Mouse (Mus musculus): Measurements from ENCODE around the gene Kcnc1.

The Kcnc1 gene

DNA sequence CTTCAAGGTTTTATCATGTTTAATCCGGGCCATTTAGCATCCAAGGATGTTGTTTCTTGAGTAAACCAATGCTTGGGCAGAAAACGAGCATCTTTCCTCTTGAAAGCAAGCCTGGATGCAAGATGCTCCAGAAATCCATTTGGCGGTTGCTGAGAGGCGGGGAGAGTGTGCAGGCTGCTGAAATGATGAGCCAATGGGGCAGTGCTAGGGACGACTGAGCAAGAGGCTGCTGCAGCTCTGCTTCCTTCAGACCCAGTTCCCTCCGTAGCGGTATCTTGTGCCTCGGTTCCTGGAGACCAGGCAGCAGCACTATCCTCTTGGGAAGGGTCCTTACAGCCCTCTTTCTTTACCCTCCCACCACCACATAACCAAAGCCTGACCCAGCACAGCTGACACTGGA lies 66.0 kb downstream of the Kcnc1 start:
- DNase-seq (ENCODE audit: low read depth, low spot score), result no peak
- Histone ChIP-seq H3K27me3 (ENCODE audit: control insufficient read depth, insufficient read depth, low read length, poor library complexity, severe bottlenecking) (no peaks in the 10 kb centered on the region), H3K36me3 (ENCODE audit: control insufficient read depth, insufficient read depth, low read length, poor library complexity, severe bottlenecking) (no peaks in the 10 kb centered on the region)

DNA sequence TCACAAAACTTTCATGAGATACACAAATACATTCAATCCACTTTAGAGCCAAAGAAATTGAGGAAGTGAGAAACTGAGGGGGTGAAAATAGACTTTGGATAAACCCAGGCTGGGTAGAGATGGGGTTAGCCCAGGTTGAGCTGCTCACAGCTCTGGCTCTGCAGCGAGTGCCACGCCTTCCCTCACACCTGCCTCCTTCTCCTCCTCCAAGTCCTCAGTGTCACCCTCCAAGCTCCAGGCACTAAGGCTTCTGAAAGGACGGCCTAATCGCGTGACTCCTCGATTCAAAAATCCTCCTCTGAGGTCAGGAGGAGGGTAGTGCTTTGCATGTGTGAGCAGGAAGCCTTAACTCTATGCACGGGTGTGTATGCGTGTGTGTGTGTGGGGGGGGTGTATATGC lies 66.8 kb downstream of the Kcnc1 start:
- Histone ChIP-seq H3K27me3 (ENCODE audit: control insufficient read depth, insufficient read depth, low read length, poor library complexity, severe bottlenecking) (no peaks in the 10 kb centered on the region), H3K36me3 (ENCODE audit: control insufficient read depth, insufficient read depth, low read length, poor library complexity, severe bottlenecking) (no peaks in the 10 kb centered on the region)
- DNase-seq (ENCODE audit: low read depth, low spot score), result peak; percentile 13

DNA sequence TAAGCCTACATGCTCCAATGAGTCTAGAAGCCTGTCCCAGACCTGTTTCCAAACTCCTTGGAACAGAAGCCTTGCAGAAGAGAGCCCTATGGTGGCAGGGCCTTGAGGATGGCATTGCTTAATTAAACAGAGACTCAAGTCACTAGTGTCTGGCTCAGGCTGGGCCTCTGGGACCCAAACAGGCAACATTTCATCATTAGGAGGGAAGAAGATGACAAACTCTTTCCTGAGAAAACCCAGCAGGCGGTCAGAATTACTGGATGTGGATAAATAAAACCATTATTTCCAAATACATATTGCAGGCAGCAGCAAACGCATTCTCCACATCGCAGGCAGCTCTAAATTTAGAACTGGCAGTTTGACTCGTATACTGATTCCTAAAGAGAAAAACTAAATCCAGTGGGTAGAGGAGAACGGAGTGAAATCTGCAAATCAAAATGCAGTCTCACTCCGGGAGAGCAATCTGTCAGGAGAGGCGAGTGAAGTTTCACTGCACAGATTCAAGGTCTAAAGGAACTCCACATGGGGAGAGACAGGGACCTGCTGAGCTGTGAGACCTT lies 70.2 kb downstream of the Kcnc1 start:
- no peaks in the 10 kb centered on the region for H3K36me3 ChIP-seq (ENCODE audit: control insufficient read depth, insufficient read depth, low read length, poor library complexity, severe bottlenecking)
- H3K27me3 ChIP-seq (ENCODE audit: control insufficient read depth, insufficient read depth, low read length, poor library complexity, severe bottlenecking), result no peaks in the 10 kb centered on the region
- DNase-seq (ENCODE audit: low read depth, low spot score), result no peak

DNA sequence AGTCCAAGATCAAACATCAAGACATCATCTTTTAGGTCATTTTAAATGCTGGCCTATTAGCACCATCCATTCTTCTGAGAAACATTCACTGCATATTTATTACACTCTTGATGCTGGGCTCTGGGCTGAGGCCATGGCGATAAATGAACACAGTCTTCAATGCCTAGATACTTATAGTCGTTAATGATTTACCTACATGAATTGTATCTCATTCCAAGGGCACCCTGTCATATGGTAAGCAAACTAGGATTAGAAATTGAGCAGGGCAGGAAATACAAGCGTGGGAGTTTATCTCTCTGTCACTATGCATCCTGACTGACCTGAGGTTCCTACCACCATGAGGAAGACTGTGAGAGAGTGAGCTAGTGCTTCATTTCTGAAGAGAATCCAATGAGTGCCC lies 73.2 kb downstream of the Kcnc1 start:
- DNase-seq (ENCODE audit: low read depth, low spot score), result no peak
- Histone ChIP-seq H3K27me3 (ENCODE audit: control insufficient read depth, insufficient read depth, low read length, poor library complexity, severe bottlenecking) (no peaks in the 10 kb centered on the region), H3K36me3 (ENCODE audit: control insufficient read depth, insufficient read depth, low read length, poor library complexity, severe bottlenecking) (no peaks in the 10 kb centered on the region)

DNA sequence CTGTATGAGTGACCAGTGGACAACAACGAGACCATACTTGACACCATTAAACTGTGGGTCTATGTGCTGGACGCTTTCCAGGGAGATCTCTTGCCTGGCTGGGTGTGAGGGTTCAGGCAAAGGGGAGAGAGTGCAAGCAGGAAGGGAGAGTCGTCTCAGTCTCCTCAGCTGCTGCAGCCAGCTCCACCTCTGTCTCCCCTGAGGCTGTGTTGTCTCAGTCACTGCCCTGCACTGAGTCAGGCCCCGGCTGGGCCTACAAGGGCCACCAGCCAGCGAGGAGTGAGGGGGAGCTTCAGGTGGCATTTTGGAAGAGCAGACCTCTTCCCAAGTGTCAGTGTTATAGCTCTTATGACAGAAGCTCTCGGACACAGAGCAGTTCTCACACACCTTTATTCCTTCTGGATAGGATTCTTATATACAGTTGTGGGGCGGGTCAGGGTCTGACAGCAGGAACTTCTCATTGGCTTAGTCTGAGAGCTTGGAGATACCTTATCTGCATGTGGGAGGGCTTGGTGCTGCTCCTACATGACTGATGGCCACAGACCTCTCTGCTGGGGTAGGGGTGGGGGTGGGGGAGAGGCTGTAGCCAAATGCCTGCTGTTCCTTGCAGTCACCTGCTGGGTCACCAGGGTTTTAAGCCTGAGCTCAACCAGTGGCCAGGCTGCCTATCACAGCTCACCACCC lies 74.9 kb downstream of the Kcnc1 start:
- DNase-seq (ENCODE audit: low read depth, low spot score), result no peak
- Histone ChIP-seq H3K36me3 (ENCODE audit: control insufficient read depth, insufficient read depth, low read length, poor library complexity, severe bottlenecking) (no peaks in the 10 kb centered on the region), H3K27me3 (ENCODE audit: control insufficient read depth, insufficient read depth, low read length, poor library complexity, severe bottlenecking) (no peaks in the 10 kb centered on the region)

DNA sequence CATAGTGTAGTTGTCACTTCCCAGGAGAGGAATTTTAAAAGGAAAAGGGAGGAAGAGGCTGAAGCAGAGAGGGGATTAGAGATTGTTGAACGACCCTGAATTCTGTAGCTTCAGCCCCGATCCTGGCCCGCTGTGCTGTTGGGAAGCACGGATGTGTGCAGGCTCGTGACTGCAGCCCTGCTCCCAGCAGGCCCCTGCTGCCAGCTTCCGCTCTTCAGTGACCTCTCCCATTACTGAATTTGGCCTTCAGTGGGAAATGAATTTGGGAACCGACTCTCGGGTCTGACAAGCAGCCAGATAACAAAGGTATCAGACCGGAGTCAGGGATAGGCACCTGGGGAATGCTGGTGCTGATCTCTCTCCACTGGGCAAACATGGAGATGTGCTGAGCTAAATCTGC lies 76.8 kb downstream of the Kcnc1 start:
- Histone ChIP-seq H3K36me3 (ENCODE audit: control insufficient read depth, insufficient read depth, low read length, poor library complexity, severe bottlenecking) (no peaks in the 10 kb centered on the region), H3K27me3 (ENCODE audit: control insufficient read depth, insufficient read depth, low read length, poor library complexity, severe bottlenecking) (no peaks in the 10 kb centered on the region)
- DNase-seq (ENCODE audit: low read depth, low spot score), result no peak

DNA sequence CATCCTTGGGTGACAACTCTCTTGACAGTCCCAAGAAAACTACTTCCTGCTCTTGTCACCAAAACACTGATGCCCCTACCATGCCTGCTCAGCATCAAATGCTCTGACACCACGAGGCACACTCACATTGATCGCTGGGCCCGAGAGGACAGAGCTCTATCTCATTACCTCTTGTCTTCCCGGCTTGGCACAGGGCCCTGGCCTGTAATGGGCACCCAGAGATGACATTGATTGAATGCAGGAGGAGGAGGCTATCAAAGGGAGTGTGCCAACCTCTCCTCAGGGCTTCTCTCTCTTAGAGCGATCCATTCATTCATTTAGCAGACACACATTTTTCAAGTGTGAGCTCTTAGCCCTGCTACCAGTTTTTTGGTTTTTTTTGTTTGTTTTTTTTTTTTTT lies 79.2 kb downstream of the Kcnc1 start:
- Histone ChIP-seq H3K27me3 (ENCODE audit: control insufficient read depth, insufficient read depth, low read length, poor library complexity, severe bottlenecking) (no peaks in the 10 kb centered on the region), H3K36me3 (ENCODE audit: control insufficient read depth, insufficient read depth, low read length, poor library complexity, severe bottlenecking) (no peaks in the 10 kb centered on the region)
- DNase-seq (ENCODE audit: low read depth, low spot score), result no peak

DNA sequence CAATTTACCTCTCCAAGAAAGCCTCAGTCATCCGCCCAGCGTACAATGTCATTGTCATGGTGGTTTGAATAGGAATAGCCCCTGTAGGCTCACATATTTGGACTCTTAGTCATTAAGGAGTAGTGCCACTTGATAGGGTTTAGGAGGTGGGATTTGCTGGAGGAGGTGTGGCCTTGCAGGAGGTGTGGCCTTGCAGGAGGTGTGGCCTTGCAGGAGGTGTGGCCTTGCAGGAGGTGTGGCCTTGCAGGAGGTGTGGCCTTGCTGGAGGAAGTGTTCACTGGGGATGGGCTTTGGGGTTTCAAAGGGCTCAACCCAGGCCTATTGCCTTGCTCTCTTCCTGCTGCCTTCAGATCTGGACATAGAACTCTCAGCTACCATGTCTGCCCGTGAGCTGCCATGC lies 81.2 kb downstream of the Kcnc1 start:
- H3K27me3 ChIP-seq (ENCODE audit: control insufficient read depth, insufficient read depth, low read length, poor library complexity, severe bottlenecking), result no peaks in the 10 kb centered on the region
- no peak for DNase-seq (ENCODE audit: low read depth, low spot score)
- no peaks in the 10 kb centered on the region for H3K36me3 ChIP-seq (ENCODE audit: control insufficient read depth, insufficient read depth, low read length, poor library complexity, severe bottlenecking)

DNA sequence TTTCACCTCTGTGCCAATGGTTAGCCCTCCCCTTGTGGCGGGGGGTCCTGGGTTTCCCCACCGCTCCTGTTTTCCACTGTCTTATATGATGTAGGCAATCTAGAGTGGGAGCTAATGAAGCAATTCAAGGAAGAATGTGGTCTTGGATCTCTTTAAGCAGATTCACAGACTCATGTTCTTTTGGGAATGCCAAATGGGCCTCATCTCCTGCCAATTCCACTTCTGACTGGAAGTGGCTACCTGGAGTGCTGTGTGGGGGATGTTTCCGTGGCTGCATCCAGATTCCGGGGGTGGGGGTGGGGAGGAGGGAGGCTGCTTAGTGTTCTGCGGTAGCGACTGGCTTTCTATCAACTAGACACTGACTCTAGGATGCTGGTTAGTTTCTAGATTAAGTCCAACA lies 83.5 kb downstream of the Kcnc1 start:
- DNase-seq (ENCODE audit: low read depth, low spot score), result no peak
- no peaks in the 10 kb centered on the region for H3K36me3 ChIP-seq (ENCODE audit: control insufficient read depth, insufficient read depth, low read length, poor library complexity, severe bottlenecking)
- H3K27me3 ChIP-seq (ENCODE audit: control insufficient read depth, insufficient read depth, low read length, poor library complexity, severe bottlenecking), result no peaks in the 10 kb centered on the region

DNA sequence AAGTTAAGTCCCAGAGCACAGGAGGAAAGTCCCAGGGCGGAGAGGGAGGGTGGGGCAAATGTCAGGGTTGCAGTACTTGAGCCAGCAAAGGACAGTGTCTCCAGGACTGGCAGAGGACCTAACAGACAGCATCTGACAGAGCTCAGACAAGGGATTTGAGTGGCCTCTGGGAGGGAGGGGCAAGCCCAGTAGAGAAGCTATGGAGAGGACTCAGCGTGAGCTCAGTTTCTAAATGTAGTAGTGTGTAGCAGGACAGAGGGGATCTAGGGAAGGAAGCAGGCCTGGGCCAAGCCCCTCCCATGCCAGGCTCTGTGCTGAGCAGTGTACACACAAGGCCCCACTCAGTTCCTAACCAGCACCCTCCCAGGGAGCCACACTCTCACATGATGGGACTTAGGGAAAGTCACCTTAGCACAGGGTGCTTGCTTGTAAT lies 85.8 kb downstream of the Kcnc1 start:
- no peak for DNase-seq (ENCODE audit: low read depth, low spot score)
- Histone ChIP-seq H3K27me3 (ENCODE audit: control insufficient read depth, insufficient read depth, low read length, poor library complexity, severe bottlenecking) (no peaks in the 10 kb centered on the region), H3K36me3 (ENCODE audit: control insufficient read depth, insufficient read depth, low read length, poor library complexity, severe bottlenecking) (no peaks in the 10 kb centered on the region)

DNA sequence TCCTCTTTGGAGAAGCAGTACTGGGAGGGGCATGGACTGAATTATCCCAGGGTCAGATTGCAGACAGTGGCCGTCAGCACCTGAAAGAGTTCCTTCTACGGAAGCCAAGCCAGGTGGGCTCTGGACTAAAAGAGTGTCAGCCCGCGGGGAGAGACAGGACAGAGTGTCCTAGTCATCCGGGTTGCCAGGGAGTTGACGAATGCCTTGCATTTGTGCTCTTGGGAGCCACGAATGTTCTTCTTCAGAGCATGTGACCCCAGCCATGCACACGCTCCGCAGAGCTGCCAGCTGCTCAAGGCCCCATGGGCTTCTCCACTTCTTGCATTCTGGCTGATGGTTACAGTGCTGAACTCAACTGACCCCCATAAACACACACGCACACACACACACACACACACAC lies 86.8 kb downstream of the Kcnc1 start:
- Histone ChIP-seq H3K36me3 (ENCODE audit: control insufficient read depth, insufficient read depth, low read length, poor library complexity, severe bottlenecking) (no peaks in the 10 kb centered on the region), H3K27me3 (ENCODE audit: control insufficient read depth, insufficient read depth, low read length, poor library complexity, severe bottlenecking) (no peaks in the 10 kb centered on the region)
- DNase-seq (ENCODE audit: low read depth, low spot score), result no peak

DNA sequence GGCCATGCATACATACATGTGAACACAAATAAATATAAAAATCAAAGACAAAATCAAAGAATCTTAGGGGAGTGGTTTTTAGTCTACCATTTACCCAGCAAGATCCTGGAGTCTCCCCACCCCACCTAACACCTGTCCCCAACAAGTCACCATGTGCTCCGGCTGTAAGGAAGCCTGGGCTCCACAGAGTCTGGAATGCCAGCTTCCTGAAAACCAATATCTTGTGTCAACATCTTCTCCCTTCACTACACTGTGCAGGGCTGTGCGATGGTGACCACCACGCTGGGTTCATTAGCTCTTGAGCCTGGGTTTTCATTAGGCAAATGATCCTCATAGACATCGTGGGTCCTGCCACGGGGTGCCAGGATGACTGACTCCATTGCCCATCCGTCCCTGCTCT lies 87.9 kb downstream of the Kcnc1 start:
- no peaks in the 10 kb centered on the region for H3K36me3 ChIP-seq (ENCODE audit: control insufficient read depth, insufficient read depth, low read length, poor library complexity, severe bottlenecking)
- DNase-seq (ENCODE audit: low read depth, low spot score), result no peak
- H3K27me3 ChIP-seq (ENCODE audit: control insufficient read depth, insufficient read depth, low read length, poor library complexity, severe bottlenecking), result no peaks in the 10 kb centered on the region

DNA sequence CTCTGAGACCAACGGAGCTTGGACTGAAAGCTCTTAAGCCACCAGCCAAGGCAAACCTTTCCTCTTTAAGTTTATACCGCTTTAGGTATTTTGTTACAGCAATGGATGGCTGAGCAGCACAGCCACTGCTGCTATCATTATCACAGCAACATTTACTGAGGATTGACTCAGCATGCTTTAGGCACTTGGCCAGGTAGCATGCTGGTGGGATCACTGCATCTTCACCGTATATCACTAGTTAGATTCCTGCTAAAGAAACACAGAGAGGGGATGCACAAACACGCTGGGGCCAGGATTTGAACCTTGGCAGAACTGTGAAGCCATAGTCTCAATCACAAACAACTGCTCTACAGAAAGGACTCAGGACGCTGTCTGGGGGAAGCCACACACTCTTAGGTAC lies 90.5 kb downstream of the Kcnc1 start:
- Histone ChIP-seq H3K36me3 (ENCODE audit: control insufficient read depth, insufficient read depth, low read length, poor library complexity, severe bottlenecking) (no peaks in the 10 kb centered on the region), H3K27me3 (ENCODE audit: control insufficient read depth, insufficient read depth, low read length, poor library complexity, severe bottlenecking) (no peaks in the 10 kb centered on the region)
- DNase-seq (ENCODE audit: low read depth, low spot score), result no peak

DNA sequence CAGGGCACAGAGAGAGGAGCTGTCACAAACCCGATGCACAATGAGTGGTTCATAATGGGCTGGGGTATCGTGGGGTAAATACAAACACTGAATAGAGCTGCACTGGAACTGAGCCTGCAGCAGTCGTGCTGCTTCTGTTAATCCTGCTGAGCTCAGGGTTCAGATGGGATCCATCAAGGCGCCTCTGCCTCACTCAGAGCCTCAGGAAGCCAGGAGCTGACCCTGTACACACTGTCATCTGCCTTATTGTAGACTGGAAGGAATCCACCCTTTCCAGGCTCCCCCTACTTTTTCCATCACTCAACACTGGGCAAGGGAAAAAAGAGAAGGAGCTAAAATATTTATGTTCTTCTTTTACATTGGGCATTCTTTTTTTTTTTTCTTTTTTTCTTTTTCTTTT lies 91.1 kb downstream of the Kcnc1 start:
- H3K27me3 ChIP-seq (ENCODE audit: control insufficient read depth, insufficient read depth, low read length, poor library complexity, severe bottlenecking), result no peaks in the 10 kb centered on the region
- no peaks in the 10 kb centered on the region for H3K36me3 ChIP-seq (ENCODE audit: control insufficient read depth, insufficient read depth, low read length, poor library complexity, severe bottlenecking)
- DNase-seq (ENCODE audit: low read depth, low spot score), result no peak

All from splenic B cell, adult 2 months (primary cell).